Mouse (Mus musculus) limb, embryonic 11.5 days (tissue): Measurements from ENCODE around the gene Prmt2. TPM values are rescaled to one million over a fixed set of nuclear protein-coding genes. Genes with fewer than 3 reads are reported as not detected.

Source experiments
- ATAC-seq: fragments of 200-750 bp; cut with Nextera tagmentation; 2 replicates; pipeline ENCODE4 v1.8.0; 2017; ENCODE audit warnings: low read depth; ENCODE audit not compliant: insufficient number of reproducible peaks, low FRiP score, low TSS enrichment
- DNase-seq: peaks from one replicate; pipeline ENCODE4 v3.0.0-alpha.2; 2015; ENCODE audit warnings: low spot score
- H3K27ac ChIP-seq: fragments of 300-500 bp; sonication (generic); replicated peaks from 2 replicates; pipeline ENCODE4 v1.5.1; 2014; ENCODE audit warnings: low read depth, mild to moderate bottlenecking, low read length
- H3K27me3 ChIP-seq: fragments of 300-500 bp; sonication (generic); 2 replicates; pipeline ENCODE4 v1.6.1; 2014; ENCODE audit warnings: mild to moderate bottlenecking, low read length, mixed read lengths; ENCODE audit not compliant: control insufficient read depth, insufficient read depth
- H3K36me3 ChIP-seq: fragments of 300-500 bp; sonication (generic); 2 replicates; pipeline ENCODE4 v1.6.1; 2014; ENCODE audit warnings: mild to moderate bottlenecking, low read length, moderate library complexity, mixed read lengths; ENCODE audit not compliant: control insufficient read depth, insufficient read depth
- H3K4me1 ChIP-seq: fragments of 300-500 bp; sonication (generic); 2 replicates; pipeline ENCODE4 v1.6.1; 2014; ENCODE audit warnings: low read length, mixed read lengths; ENCODE audit not compliant: control insufficient read depth, insufficient read depth
- H3K4me2 ChIP-seq: fragments of 300-500 bp; sonication (generic); 2 replicates; pipeline ENCODE4 v1.6.1; 2014; ENCODE audit warnings: low read depth, mild to moderate bottlenecking, moderate library complexity; ENCODE audit not compliant: severe bottlenecking
- H3K4me3 ChIP-seq: fragments of 300-500 bp; sonication (generic); 2 replicates; pipeline ENCODE4 v1.5.1; 2014; ENCODE audit warnings: low read depth, low read length
- H3K9ac ChIP-seq: fragments of 300-500 bp; sonication (generic); 2 replicates; pipeline ENCODE4 v1.6.1; 2014; ENCODE audit warnings: mild to moderate bottlenecking, low read length
- H3K9me3 ChIP-seq: fragments of 300-500 bp; sonication (generic); 2 replicates; pipeline ENCODE4 v1.6.1; 2016; ENCODE audit warnings: low read length; ENCODE audit not compliant: control insufficient read depth
- WGBS: fragments of 180-500 bp; shearing (Covaris S2); extraction: QIAGEN DNeasy Blood & Tissue Kit; methylation state at CpG from one replicate; pipeline ENCODE4 v1.1.7; 2014; 5-methylcytosine and 5-hydroxymethylcytosine counted together
- polyA plus RNA-seq: library from polyadenylated mRNA; unstranded; fragments of >200 nt; fragmentation: Nextera tagmentation; extraction: Ambion mirVana; gene quantifications from 2 replicates; pipeline ENCODE4 v1.2.1, GENCODE M21; 2014

Gene Prmt2
- 49.1 and 51.0 TPM in 2 replicates for polyA plus RNA-seq

- Histone ChIP-seq H3K9ac (peak within 1 kb of the TSS; percentile 68), H3K27me3 (no peaks in the 10 kb centered on the region), H3K27ac (peak within 1 kb of the TSS; percentile 44; the same call in 1 of the 2 replicates), H3K9me3 (no peaks in the 10 kb centered on the region), H3K4me3 (peak within 1 kb of the TSS; percentile 48), H3K4me1 (no peaks in the 10 kb centered on the region), H3K4me2 (peak within 1 kb of the TSS; percentile 48), H3K36me3 (no peaks in the 10 kb centered on the region)
- peak; percentile 91 for DNase-seq
- WGBS: under 1% methylated on average over 47 of the region's 47 CpGs
- peak; percentile 97 for ATAC-seq
Measured at GRCm38 (mm10) chr10:76237341-76238225, at the start of gene Prmt2. TSS of gene Prmt2 (minus strand) at chr10:76237865.

GRCm38 (mm10) chr10:76278541-76279097, 41.0 kb upstream of the Prmt2 start:
- ATAC-seq (no peak), DNase-seq (no peak)
- Histone ChIP-seq H3K36me3 (peaks cover 5% of the 10 kb centered on the region; the same call in 1 of the 2 replicates), H3K27me3 (no peaks in the 10 kb centered on the region), H3K4me3 (no peak overlapping the region), H3K4me2 (no peak overlapping the region), H3K9ac (no peak overlapping the region), H3K4me1 (no peaks in the 10 kb centered on the region), H3K27ac (no peak overlapping the region), H3K9me3 (no peaks in the 10 kb centered on the region)
- 71% methylated on average over 5 of the region's 5 CpGs for WGBS

GRCm38 (mm10) chr10:76275256-76275655, 37.6 kb upstream of the Prmt2 start:
- Histone ChIP-seq H3K27me3 (no peaks in the 10 kb centered on the region), H3K36me3 (peaks cover 5% of the 10 kb centered on the region; the same call in 1 of the 2 replicates), H3K9me3 (no peaks in the 10 kb centered on the region), H3K27ac (no peak overlapping the region), H3K4me1 (no peaks in the 10 kb centered on the region), H3K4me2 (no peak overlapping the region), H3K4me3 (no peak overlapping the region), H3K9ac (no peak overlapping the region)
- 83% methylated on average over 10 of the region's 10 CpGs for WGBS
- DNase-seq (no peak), ATAC-seq (no peak)

- 54% methylated on average over 8 of the region's 8 CpGs for WGBS
- Histone ChIP-seq H3K9me3 (no peaks in the 10 kb centered on the region), H3K27me3 (no peaks in the 10 kb centered on the region), H3K9ac (no peak overlapping the region), H3K4me1 (no peaks in the 10 kb centered on the region), H3K4me2 (no peak overlapping the region), H3K27ac (no peak overlapping the region), H3K4me3 (no peak overlapping the region), H3K36me3 (peaks cover 8% of the 10 kb centered on the region)
- peak; percentile 61 for DNase-seq
- no peak for ATAC-seq
Measured at GRCm38 (mm10) chr10:76271238-76271637, 33.6 kb upstream of the Prmt2 start.

- no peaks in the 10 kb centered on the region for H3K4me1 ChIP-seq
- 66% methylated on average over 4 of the region's 4 CpGs for WGBS
- H3K27ac ChIP-seq: no peak overlapping the region
- H3K4me3 ChIP-seq: no peak overlapping the region
- no peak for ATAC-seq
- H3K4me2 ChIP-seq: no peak overlapping the region
- no peak overlapping the region for H3K9ac ChIP-seq
- no peaks in the 10 kb centered on the region for H3K27me3 ChIP-seq
- H3K9me3 ChIP-seq: no peaks in the 10 kb centered on the region
- H3K36me3 ChIP-seq: no peaks in the 10 kb centered on the region
- no peak for DNase-seq
Measured at GRCm38 (mm10) chr10:76262431-76262830, 24.8 kb upstream of the Prmt2 start.

DNA sequence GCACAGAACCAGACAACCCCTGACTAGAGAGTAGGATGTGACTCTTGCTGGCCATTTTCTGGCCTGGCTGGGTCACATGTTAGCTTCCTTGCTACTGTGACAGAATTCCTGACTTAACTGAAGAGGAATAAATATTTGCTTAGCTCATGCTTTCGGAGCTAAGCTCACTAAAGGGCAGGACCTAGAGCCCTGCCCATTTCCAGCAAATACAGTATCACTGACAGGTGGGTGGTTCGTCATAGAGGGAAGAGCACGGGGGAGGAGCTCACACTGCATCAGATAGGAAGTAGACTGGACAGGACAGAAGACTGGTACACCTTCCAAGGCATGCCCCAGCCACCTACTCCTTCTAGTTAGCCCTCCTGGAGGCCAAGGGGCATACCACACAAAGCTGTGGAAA, 23.8 kb upstream of the Prmt2 start:
- no peaks in the 10 kb centered on the region for H3K36me3 ChIP-seq
- WGBS: 86% methylated on average over 3 of the region's 3 CpGs
- no peaks in the 10 kb centered on the region for H3K27me3 ChIP-seq
- H3K9ac ChIP-seq: no peak overlapping the region
- H3K4me1 ChIP-seq: no peaks in the 10 kb centered on the region
- H3K4me2 ChIP-seq: no peak overlapping the region
- no peaks in the 10 kb centered on the region for H3K9me3 ChIP-seq
- no peak for DNase-seq
- H3K4me3 ChIP-seq: no peak overlapping the region
- no peak overlapping the region for H3K27ac ChIP-seq
- ATAC-seq: no peak

GRCm38 (mm10) chr10:76260358-76261059, 22.8 kb upstream of the Prmt2 start:
- Histone ChIP-seq H3K4me2 (no peak overlapping the region), H3K4me3 (no peak overlapping the region), H3K27ac (no peak overlapping the region), H3K27me3 (no peaks in the 10 kb centered on the region), H3K9ac (no peak overlapping the region), H3K4me1 (no peaks in the 10 kb centered on the region), H3K36me3 (no peaks in the 10 kb centered on the region), H3K9me3 (no peaks in the 10 kb centered on the region)
- DNase-seq (no peak), ATAC-seq (no peak)
- 64% methylated on average over 11 of the region's 11 CpGs for WGBS

DNA sequence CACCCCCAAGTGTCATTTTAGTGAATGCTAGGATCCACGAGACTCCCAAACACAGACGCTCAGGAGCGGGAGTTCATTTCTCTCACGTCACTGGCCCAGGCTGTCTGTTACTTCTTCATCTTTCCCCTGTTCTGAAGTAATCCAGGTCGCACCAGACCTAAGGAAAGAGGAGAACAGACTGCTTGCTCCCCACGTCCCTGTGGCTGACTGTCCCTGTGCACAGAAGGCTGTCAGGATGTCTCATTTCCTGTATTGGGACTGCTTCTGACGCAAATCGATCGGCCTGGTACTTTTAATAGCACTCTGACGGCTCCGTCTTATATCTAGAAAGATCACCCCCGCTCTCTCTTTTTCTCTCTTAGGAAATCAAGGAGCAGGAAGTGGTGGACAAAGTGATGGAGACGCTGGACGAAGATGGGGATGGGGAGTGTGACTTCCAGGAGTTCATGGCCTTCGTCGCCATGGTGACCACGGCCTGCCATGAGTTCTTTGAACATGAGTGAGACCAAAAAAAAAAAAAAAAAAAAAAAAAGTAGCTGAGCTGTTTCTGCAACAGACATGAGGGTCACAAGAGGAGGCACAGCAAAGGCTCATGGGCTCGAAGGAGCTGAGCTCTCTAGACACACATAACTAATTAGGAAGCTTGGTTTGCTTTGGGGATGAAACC, 22.0 kb upstream of the Prmt2 start:
- no peak for ATAC-seq
- Histone ChIP-seq H3K9ac (no peak overlapping the region), H3K36me3 (no peaks in the 10 kb centered on the region), H3K27me3 (no peaks in the 10 kb centered on the region), H3K4me3 (no peak overlapping the region), H3K27ac (no peak overlapping the region), H3K4me1 (no peaks in the 10 kb centered on the region), H3K4me2 (no peak overlapping the region), H3K9me3 (no peaks in the 10 kb centered on the region)
- WGBS: 64% methylated on average over 18 of the region's 18 CpGs
- DNase-seq: peak; percentile 44
